Mouse (Mus musculus): ENCODE measurements at regions not wholly inside any gene's neighbourhood (a gene's known extent, or its start where the extent isn't known, plus 50 kb on each side); places are given as distances from the start of the nearest gene placed in this dataset.

DNA sequence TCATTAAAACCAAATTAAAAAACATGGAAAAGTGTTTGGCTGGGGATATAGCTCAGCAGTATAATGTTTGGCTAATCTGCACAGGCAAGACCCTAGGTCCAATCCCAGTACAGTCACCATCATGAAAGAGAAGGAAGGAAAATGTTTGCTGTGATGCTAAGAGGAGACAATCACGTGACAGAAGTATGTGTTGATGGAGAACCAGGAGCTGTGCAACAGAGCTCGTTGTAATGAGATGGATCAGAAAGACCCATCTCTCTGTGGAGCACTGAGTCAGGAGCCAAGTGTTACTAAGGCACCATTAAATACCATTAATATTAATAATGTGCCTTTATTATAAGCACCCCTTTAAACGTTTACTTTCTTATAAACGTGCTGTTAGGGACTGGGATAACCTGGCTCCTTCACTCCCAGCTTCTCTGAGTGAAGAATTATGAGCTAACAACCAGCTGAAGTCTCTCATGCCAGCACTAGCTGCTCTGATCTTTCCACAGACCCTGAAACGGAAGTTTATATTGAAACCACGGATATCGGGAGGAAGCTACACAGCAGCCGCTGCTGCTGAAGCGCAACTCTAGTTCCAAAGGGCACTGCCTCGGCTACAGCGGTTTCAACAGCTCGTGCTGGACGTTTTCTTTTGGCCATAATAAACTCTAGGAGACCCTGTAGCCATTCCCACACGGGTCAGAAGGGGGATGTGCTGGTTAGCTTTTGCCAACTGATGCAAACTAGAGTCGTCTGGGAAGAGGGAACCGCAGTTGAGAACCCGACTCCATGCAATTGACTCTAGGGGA is 167.7 kb downstream of the Tex36 start:
- H3K4me1 ChIP-seq (ENCODE audit: control insufficient read depth, insufficient read depth), result no peaks in the 10 kb centered on the region
- DNase-seq (ENCODE audit: low spot score) (no peak), ATAC-seq (ENCODE audit: insufficient read depth, low read depth) (no peak)
- no peak overlapping the region for H3K4me2 ChIP-seq (ENCODE audit: low read depth, low read length)
- no peaks in the 10 kb centered on the region for H3K27me3 ChIP-seq (ENCODE audit: control insufficient read depth, insufficient read depth, low read length)
- no peak for TF ChIP-seq CTCF (IDR thresholded peaks at IDR 0.05; ENCODE audit: low read depth)
- no peak for TF ChIP-seq EP300 (IDR thresholded peaks at IDR 0.05; ENCODE audit: low read depth)
- H3K9me3 ChIP-seq (replicated peaks; ENCODE audit: control insufficient read depth, low read length), result no peaks in the 10 kb centered on the region
- H3K9ac ChIP-seq (replicated peaks; ENCODE audit: low read depth, low read length), result no peak overlapping the region
- H3K27ac ChIP-seq (ENCODE audit: low read depth), result no peak overlapping the region
- WGBS, result 64% methylated on average over 17 of the region's 17 CpGs
- no peak overlapping the region for H3K4me3 ChIP-seq (ENCODE audit: low read depth, low read length)
- no peaks in the 10 kb centered on the region for H3K36me3 ChIP-seq (replicated peaks; ENCODE audit: control insufficient read depth, insufficient read depth, low read length)

GRCm38 (mm10) chr7:133432343-133432742 is 169.6 kb downstream of the Tex36 start:
- Histone ChIP-seq H3K4me3 (ENCODE audit: low read depth, low read length) (no peak overlapping the region), H3K36me3 (replicated peaks; ENCODE audit: control insufficient read depth, insufficient read depth, low read length) (no peaks in the 10 kb centered on the region), H3K9me3 (replicated peaks; ENCODE audit: control insufficient read depth, low read length) (no peaks in the 10 kb centered on the region), H3K4me2 (ENCODE audit: low read depth, low read length) (no peak overlapping the region), H3K27ac (ENCODE audit: low read depth) (no peak overlapping the region), H3K9ac (replicated peaks; ENCODE audit: low read depth, low read length) (no peak overlapping the region), H3K27me3 (ENCODE audit: control insufficient read depth, insufficient read depth, low read length) (no peaks in the 10 kb centered on the region), H3K4me1 (ENCODE audit: control insufficient read depth, insufficient read depth) (no peaks in the 10 kb centered on the region)
- ATAC-seq (ENCODE audit: insufficient read depth, low read depth), result no peak
- 77% methylated on average over 1 of the region's 1 CpGs for WGBS
- TF ChIP-seq EP300 (IDR thresholded peaks at IDR 0.05; ENCODE audit: low read depth) (no peak), CTCF (IDR thresholded peaks at IDR 0.05; ENCODE audit: low read depth) (no peak)
- DNase-seq (ENCODE audit: low spot score), result no peak

DNA sequence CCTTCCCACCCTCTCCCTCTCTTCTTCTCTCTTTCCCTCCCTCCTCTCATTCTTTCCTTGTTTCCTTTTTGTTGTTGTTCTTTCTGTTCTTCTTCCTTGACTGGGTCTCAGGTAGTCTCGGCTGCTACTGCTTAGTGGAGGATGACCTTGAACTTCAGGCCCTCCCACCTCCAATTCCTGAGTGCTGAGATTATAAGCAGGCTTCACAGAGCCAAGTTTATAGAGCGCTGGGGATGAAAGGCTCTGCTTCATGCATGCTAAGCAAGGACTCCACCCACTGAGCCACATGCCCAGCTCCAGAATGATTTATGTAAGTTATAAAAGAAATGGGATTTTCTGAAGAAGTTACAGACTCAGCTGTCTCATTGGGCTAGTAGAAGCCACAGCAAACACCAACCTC is 199.9 kb downstream of the Tex36 start:
- no peak for ATAC-seq (ENCODE audit: insufficient read depth, low read depth)
- TF ChIP-seq CTCF (IDR thresholded peaks at IDR 0.05; ENCODE audit: low read depth) (no peak), EP300 (IDR thresholded peaks at IDR 0.05; ENCODE audit: low read depth) (no peak)

DNA sequence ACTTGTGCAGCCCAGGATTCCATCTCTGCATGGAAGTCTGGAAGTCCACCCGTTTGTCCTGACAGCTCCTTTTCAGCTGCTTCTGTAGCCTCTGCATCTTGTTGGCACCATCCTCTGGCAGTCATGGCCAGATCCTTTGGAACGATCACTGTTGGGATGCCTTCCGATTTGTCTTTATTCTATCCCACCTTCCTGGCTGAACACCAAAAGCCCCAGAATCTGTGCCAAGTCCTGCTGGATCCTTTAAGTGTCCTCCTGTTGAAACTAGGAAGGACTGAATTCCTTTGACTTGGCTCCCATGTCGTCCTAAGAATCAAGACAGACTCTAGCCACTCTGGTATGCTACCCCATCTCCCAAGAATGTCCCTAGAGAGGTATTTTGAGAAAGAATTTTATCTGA is 201.3 kb downstream of the Tex36 start:
- H3K27ac ChIP-seq (ENCODE audit: low read depth), result no peak overlapping the region
- WGBS, result 57% methylated on average over 4 of the region's 4 CpGs
- no peaks in the 10 kb centered on the region for H3K9me3 ChIP-seq (replicated peaks; ENCODE audit: control insufficient read depth, low read length)
- H3K4me1 ChIP-seq (ENCODE audit: control insufficient read depth, insufficient read depth), result no peaks in the 10 kb centered on the region
- H3K4me2 ChIP-seq (ENCODE audit: low read depth, low read length), result no peak overlapping the region
- no peak overlapping the region for H3K4me3 ChIP-seq (ENCODE audit: low read depth, low read length)
- no peak overlapping the region for H3K9ac ChIP-seq (replicated peaks; ENCODE audit: low read depth, low read length)
- H3K27me3 ChIP-seq (ENCODE audit: control insufficient read depth, insufficient read depth, low read length), result no peaks in the 10 kb centered on the region
- ATAC-seq (ENCODE audit: insufficient read depth, low read depth) (no peak), DNase-seq (ENCODE audit: low spot score) (no peak)
- no peaks in the 10 kb centered on the region for H3K36me3 ChIP-seq (replicated peaks; ENCODE audit: control insufficient read depth, insufficient read depth, low read length)
- no peak for TF ChIP-seq CTCF (IDR thresholded peaks at IDR 0.05; ENCODE audit: low read depth)
- TF ChIP-seq EP300 (IDR thresholded peaks at IDR 0.05; ENCODE audit: low read depth), result no peak

More for the DNA sequence above, 199.9 kb downstream of the Tex36 start:
- DNase-seq (ENCODE audit: low spot score), result no peak
- Histone ChIP-seq H3K27ac (ENCODE audit: low read depth) (no peak overlapping the region), H3K4me1 (ENCODE audit: control insufficient read depth, insufficient read depth) (no peaks in the 10 kb centered on the region), H3K9me3 (replicated peaks; ENCODE audit: control insufficient read depth, low read length) (no peaks in the 10 kb centered on the region), H3K4me2 (ENCODE audit: low read depth, low read length) (no peak overlapping the region), H3K27me3 (ENCODE audit: control insufficient read depth, insufficient read depth, low read length) (no peaks in the 10 kb centered on the region), H3K4me3 (ENCODE audit: low read depth, low read length) (no peak overlapping the region), H3K9ac (replicated peaks; ENCODE audit: low read depth, low read length) (no peak overlapping the region), H3K36me3 (replicated peaks; ENCODE audit: control insufficient read depth, insufficient read depth, low read length) (no peaks in the 10 kb centered on the region)
- 38% methylated on average over 2 of the region's 2 CpGs for WGBS

GRCm38 (mm10) chr7:133388716-133389115 is 213.2 kb downstream of the Tex36 start:
- H3K4me1 ChIP-seq (ENCODE audit: control insufficient read depth, insufficient read depth), result no peaks in the 10 kb centered on the region
- H3K27me3 ChIP-seq (ENCODE audit: control insufficient read depth, insufficient read depth, low read length), result no peaks in the 10 kb centered on the region
- no peak overlapping the region for H3K4me3 ChIP-seq (ENCODE audit: low read depth, low read length)
- no peak overlapping the region for H3K4me2 ChIP-seq (ENCODE audit: low read depth, low read length)
- WGBS, result 72% methylated on average over 6 of the region's 6 CpGs
- DNase-seq (ENCODE audit: low spot score) (no peak), ATAC-seq (ENCODE audit: insufficient read depth, low read depth) (no peak)
- no peaks in the 10 kb centered on the region for H3K36me3 ChIP-seq (replicated peaks; ENCODE audit: control insufficient read depth, insufficient read depth, low read length)
- H3K27ac ChIP-seq (ENCODE audit: low read depth), result no peak overlapping the region
- TF ChIP-seq EP300 (IDR thresholded peaks at IDR 0.05; ENCODE audit: low read depth), result no peak
- TF ChIP-seq CTCF (IDR thresholded peaks at IDR 0.05; ENCODE audit: low read depth), result no peak
- H3K9ac ChIP-seq (replicated peaks; ENCODE audit: low read depth, low read length), result no peak overlapping the region
- no peaks in the 10 kb centered on the region for H3K9me3 ChIP-seq (replicated peaks; ENCODE audit: control insufficient read depth, low read length)

All from heart, postnatal 0 days (tissue).